Mouse (Mus musculus): Measurements from ENCODE around the gene Ubash3a.

DNA sequence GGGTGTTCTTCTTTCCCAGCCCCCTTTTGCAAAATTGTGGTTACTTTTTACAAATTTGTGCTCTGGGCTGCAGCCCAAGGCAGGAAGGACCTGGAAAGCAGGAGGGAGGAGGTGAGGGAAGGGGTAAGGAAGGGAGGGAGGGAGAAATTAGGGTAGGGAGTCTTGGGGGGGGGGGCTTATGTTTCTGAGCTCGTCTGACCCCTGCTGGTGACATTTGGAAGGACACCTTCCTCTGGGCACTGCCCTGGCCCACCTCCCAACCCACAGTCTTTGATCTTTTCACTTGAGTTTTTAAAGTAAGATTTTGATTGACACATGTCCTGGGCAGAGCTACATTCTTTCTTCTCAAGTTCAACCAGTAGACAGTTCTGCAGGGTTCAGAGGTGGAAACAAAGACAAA is 35.1 kb downstream of the Ubash3a start:
- TF ChIP-seq CTCF (IDR thresholded peaks at IDR 0.05) (peak; percentile 60), POLR2A (IDR thresholded peaks at IDR 0.05; ENCODE audit: insufficient read depth, low read depth, low read length) (no peak)

Measured in heart, adult 2 months (tissue).